Mouse (Mus musculus): Measurements from ENCODE around the gene Zfp282.

DNA sequence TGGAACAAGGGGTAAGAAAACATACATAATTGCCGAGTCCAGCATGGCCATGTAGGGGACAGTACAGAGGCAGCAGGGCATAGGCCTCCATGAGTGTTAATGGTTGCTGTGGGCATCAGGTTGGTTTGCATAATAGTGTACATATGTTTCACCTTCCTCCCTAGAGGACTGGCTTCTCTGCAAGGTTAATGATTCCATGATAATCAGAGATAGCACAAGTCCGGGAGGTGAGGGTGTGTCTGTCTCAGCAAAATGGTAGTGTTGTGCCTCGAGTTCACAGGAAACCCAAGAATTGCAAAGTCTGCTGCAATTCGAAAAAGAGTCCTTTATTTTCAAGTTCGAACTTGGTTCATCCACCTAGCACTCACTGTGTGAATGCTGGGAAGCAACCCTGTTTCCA lies 40.0 kb downstream of the Zfp282 start:
- no peak for TF ChIP-seq POLR2A (IDR thresholded peaks at IDR 0.05; ENCODE audit: insufficient read depth, low read depth, low read length)
- TF ChIP-seq CTCF (IDR thresholded peaks at IDR 0.05; ENCODE audit: insufficient read depth, low read depth, low read length) = no peak

All from olfactory bulb, adult 2 months (tissue).